Mouse (Mus musculus) G1E (cell line): ENCODE results near the gene H2-T24. TPM values are rescaled to one million over a fixed set of nuclear protein-coding genes. Genes with fewer than 3 reads are reported as not detected.
"Not testable (repeated sequence)": the region's sequence is repeated elsewhere in the genome, so short reads cannot be mapped to it uniquely, and the experiment has no call there.

ENCODE experiments used
- ATAC-seq: 2 replicates; pipeline ENCODE4 v1.8.0; 2016; ENCODE audit warnings: mild to moderate bottlenecking; ENCODE audit not compliant: insufficient number of reproducible peaks, poor library complexity, low FRiP score, severe bottlenecking; ENCODE audit errors: extremely low read depth
- DNase-seq: peaks from one replicate; pipeline ENCODE4 v3.0.0; 2012; ENCODE audit warnings: low spot score
- H3K27me3 ChIP-seq: 2 replicates; pipeline ENCODE4 v1.6.1; 2012; ENCODE audit warnings: mild to moderate bottlenecking, low read length, inconsistent platforms; ENCODE audit not compliant: insufficient read depth
- H3K36me3 ChIP-seq: replicated peaks from 2 replicates; pipeline ENCODE3; 2012; ENCODE audit warnings: mild to moderate bottlenecking, inconsistent platforms
- H3K4me1 ChIP-seq: 2 replicates; pipeline ENCODE4 v1.6.1; 2012; ENCODE audit warnings: low read depth, low read length, inconsistent platforms, mixed read lengths; ENCODE audit not compliant: insufficient read depth
- H3K4me3 ChIP-seq: 2 replicates; pipeline ENCODE4 v1.5.1; 2012; ENCODE audit warnings: low read depth, mild to moderate bottlenecking, inconsistent platforms, low read length, moderate library complexity, mixed read lengths
- H3K9me3 ChIP-seq: replicated peaks from 2 replicates; pipeline ENCODE4 v1.6.1; 2012; ENCODE audit warnings: inconsistent platforms
- CTCF ChIP-seq: IDR thresholded peaks from 2 replicates; pipeline ENCODE4 v1.5.1; 2012; ENCODE audit warnings: low read depth, low read length, inconsistent platforms, mixed read lengths
- GATA1 ChIP-seq: IDR thresholded peaks from 2 replicates; pipeline ENCODE4 v1.6.1; 2012; ENCODE audit warnings: borderline replicate concordance, low read length, inconsistent platforms, mixed read lengths
- GATA2 ChIP-seq: IDR thresholded peaks from 2 replicates; pipeline ENCODE4 v1.6.1; 2012; ENCODE audit warnings: low read depth, low read length, inconsistent platforms, borderline replicate concordance
- POLR2AphosphoS5 ChIP-seq: IDR thresholded peaks from 2 replicates; pipeline ENCODE4 v1.6.1; 2012; ENCODE audit warnings: low read depth, low read length, inconsistent platforms; ENCODE audit not compliant: insufficient replicate concordance
- TAL1 ChIP-seq: conservative IDR thresholded peaks from 2 replicates; pipeline ENCODE4 v1.6.1; 2012; ENCODE audit warnings: low read depth, low read length, inconsistent platforms, mixed read lengths
- polyA plus RNA-seq: library from polyadenylated mRNA; stranded (reverse); fragments of >175 nt; gene quantifications from 2 replicates; pipeline ENCODE4 v1.2.3, GENCODE M21; 2012
- total RNA-seq, 2 experiments: library from RNA; stranded (forward) in 1 of 2; stranded (reverse) in 1 of 2; fragments of 200-1000 nt in 1 of 2; fragments of >200 nt in 1 of 2; fragmentation: Nextera tagmentation in 1 of 2; gene quantifications; 2 replicates each; pipeline ENCODE4 v1.2.3; 2014 to 2017

The H2-T24 gene
- total and polyA plus RNA-seq, 3 experiments: 0.47 to 16.6 (median 6.9) TPM

- DNase-seq, H3K9me3 ChIP-seq, H3K4me3 ChIP-seq, H3K27me3 ChIP-seq, ATAC-seq: not testable (repeated sequence)
- Histone ChIP-seq H3K36me3 (peaks cover 29% of the 10 kb centered on the region), H3K4me1 (peaks cover 28% of the 10 kb centered on the region)
These were observed 14.8 kb upstream of the H2-T24 start for GRCm38 (mm10) chr17:36035010-36035638.

DNA sequence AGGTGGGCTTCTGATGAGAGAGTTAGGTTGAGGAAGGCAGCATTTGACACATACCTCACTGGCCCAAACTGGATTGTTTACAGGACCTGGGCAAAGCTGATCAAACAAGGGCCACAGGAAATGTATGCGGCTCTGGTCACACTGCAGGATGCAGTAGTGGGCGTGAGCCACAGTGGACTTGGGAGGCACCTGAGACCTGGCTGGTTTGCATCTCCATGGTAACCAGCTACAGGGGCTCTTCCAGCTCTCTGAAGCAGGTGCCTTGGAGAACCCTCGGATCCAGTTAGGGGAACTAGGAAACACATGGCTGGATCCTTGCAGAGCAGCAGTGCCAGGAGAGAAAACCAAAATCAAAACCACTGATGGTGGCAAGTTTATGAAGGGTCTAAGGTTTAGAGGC is 14.2 kb upstream of the H2-T24 start:
- Histone ChIP-seq H3K36me3 (peaks cover 28% of the 10 kb centered on the region), H3K4me1 (peaks cover 30% of the 10 kb centered on the region)
- not testable (repeated sequence) for H3K9me3 ChIP-seq, ATAC-seq, H3K4me3 ChIP-seq, DNase-seq, H3K27me3 ChIP-seq

GRCm38 (mm10) chr17:36032351-36032875 is 12.1 kb upstream of the H2-T24 start, which contains the start of gene H2-T23:
H2-T23 (minus strand) TSS chr17:36032855.
- not testable (repeated sequence) for H3K9me3 ChIP-seq, H3K27me3 ChIP-seq, DNase-seq
- peak; percentile 38 for ATAC-seq
- Histone ChIP-seq H3K4me1 (peaks cover 42% of the 10 kb centered on the region), H3K36me3 (peaks cover 35% of the 10 kb centered on the region), H3K4me3 (peak within 1 kb of the TSS; percentile 71)

DNA sequence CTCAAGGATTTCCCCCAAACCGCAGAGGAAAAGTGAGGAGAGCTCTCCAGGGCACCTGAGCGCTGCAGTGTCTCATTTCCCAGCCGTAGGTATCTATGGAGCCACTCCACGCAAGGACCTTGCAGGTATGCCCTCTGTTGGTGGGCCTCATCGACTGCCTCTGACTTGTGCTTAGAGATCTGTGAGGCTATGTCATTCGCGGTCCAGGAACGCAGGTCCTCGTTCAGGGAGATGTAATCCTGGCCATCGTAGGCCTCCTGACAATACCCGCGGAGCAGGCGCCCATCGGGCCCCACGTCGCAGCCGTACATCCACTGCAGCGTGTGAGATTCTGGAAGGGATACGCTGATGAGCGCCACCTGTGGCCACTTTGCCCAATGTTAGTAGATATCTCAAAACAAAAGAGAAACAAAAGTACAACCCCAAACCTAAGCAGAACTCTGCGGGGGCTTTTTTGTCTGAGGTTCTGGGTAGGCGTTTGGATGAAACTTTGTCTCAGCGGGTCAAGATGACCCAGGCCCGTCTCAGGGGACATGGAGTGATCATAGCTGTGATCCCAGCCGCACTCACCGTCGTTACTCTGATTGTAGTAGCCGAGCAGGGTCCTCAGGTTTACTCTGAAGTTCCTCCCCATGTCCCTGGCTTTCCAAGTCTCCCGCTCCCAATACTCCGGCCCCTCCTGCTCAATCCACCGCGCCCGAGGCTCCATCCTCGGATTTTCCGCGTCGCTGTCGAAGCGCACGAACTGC is 11.4 kb upstream of the H2-T24 start:
- Histone ChIP-seq H3K4me3 (peak overlapping the region; percentile 71), H3K4me1 (peaks cover 42% of the 10 kb centered on the region), H3K36me3 (peaks cover 34% of the 10 kb centered on the region)
- not testable (repeated sequence) for H3K27me3 ChIP-seq, DNase-seq, H3K9me3 ChIP-seq
- peak; percentile 43; the same call in 1 of the 2 replicates for ATAC-seq

- Histone ChIP-seq H3K9me3 (peaks cover 11% of the 10 kb centered on the region), H3K36me3 (peaks cover 42% of the 10 kb centered on the region), H3K4me1 (peaks cover 42% of the 10 kb centered on the region), H3K4me3 (peak overlapping the region; percentile 71; the same call in 1 of the 2 replicates)
- not testable (repeated sequence) for DNase-seq, ATAC-seq, H3K27me3 ChIP-seq
These were observed 10.6 kb upstream of the H2-T24 start for GRCm38 (mm10) chr17:36030703-36031582.

DNA sequence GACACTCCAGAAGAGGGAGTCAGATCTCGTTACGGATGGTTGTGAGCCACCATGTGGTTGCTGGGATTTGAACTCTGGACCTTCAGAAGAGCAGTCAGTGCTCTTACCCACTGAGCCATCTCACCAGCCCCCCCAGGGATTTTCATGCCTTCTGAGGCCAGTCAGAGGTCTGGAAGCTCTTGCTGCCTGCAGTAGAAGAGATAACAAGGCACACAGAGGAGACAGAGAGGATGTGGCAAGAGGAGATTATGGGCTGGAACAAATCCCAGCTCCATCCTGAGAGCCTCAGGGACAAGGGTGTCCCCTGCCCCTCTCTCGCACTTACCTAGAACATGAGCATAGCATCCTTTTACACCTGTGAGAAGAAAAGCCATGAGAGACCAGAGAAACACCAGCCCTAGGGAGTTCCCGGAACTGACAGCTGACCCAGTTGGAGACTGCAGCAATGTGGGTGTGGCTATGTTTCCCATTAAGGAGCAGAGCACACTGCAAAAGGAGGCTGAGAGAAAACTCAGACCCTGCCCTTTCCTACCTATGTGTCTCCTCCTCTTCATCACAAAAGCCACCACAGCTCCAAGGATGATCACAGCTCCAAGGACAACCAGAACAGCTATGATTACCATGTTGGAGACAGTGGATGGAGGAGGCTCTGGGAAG is 9.8 kb upstream of the H2-T24 start:
- H3K4me3 ChIP-seq, H3K27me3 ChIP-seq, DNase-seq: not testable (repeated sequence)
- TF ChIP-seq TAL1: 0 out of 2 replicates have a peak, but pooled peaks have one; percentile 10
- peak; percentile 37; the same call in 1 of the 2 replicates for ATAC-seq
- H3K9me3 ChIP-seq: peaks cover 15% of the 10 kb centered on the region
- peaks cover 43% of the 10 kb centered on the region for H3K4me1 ChIP-seq
- peaks cover 47% of the 10 kb centered on the region for H3K36me3 ChIP-seq

GRCm38 (mm10) chr17:36028879-36029619 is 8.7 kb upstream of the H2-T24 start:
- ATAC-seq (no peak), DNase-seq (no peak)
- H3K27me3 ChIP-seq: no peaks in the 10 kb centered on the region
- H3K4me1 ChIP-seq: peaks cover 49% of the 10 kb centered on the region
- no peak for TF ChIP-seq GATA2
- TF ChIP-seq CTCF: no peak
- TF ChIP-seq TAL1: no peak
- TF ChIP-seq POLR2AphosphoS5: no peak
- no peak for TF ChIP-seq GATA1
- H3K9me3 ChIP-seq: peaks cover 16% of the 10 kb centered on the region
- peaks cover 53% of the 10 kb centered on the region for H3K36me3 ChIP-seq
- no peak overlapping the region for H3K4me3 ChIP-seq
